In the genomic region with DNA sequence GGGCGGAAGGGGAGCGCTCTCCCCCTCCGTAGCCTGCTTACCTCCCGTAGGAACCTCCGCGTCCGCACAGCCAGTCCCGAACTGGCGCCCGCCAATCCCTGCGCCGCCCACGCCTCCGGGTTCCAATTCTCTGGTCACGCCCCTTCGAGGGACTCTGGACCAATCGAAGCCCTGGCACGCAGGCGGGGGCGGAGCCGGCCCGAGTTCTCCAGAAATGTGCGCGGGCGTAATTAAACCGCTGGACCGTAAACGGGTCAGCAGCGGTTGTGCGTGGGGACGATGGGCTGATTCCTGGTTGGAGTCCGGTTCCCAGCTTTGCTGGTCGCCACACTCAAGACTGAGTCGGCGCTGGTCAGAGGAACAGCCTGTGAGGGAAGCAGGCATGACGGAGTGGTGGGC, we compare ENCODE assay signal across 8 mouse cellular contexts. TPM values are rescaled to one million over a fixed set of nuclear protein-coding genes. Genes with fewer than 3 reads are reported as not detected.
DNase-seq lines count a peak whose midpoint lies in the region; ATAC-seq lines count a peak whose summit lies in the region.

A gene (minus strand): TSS at position 117 of the 399 bp plus-strand sequence.

- no peaks in the 10 kb centered on the region for H3K36me3 ChIP-seq in hindbrain, embryonic 15.5 days

- peak; percentile 91 for ATAC-seq in hindbrain, embryonic 15.5 days (ENCODE audit: low FRiP score, low read depth)

- H3K9me3 ChIP-seq in hindbrain, embryonic 15.5 days = no peaks in the 10 kb centered on the region

- peak within 1 kb of the TSS; percentile 85 for H3K4me2 ChIP-seq in hindbrain, embryonic 15.5 days

- H3K27me3 ChIP-seq in hindbrain, embryonic 15.5 days = peaks cover 16% of the 10 kb centered on the region; the same call in 1 of the 2 replicates

- peak; percentile 80 for DNase-seq in WW6 (ENCODE audit: low read depth, low spot score)
- DNase-seq in cerebellum, postnatal 36 days = peak; percentile 93 to 95
- DNase-seq in frontal cortex, postnatal 36 days (ENCODE audit: low spot score in 2 of 2) = peak; percentile 74 to 82
- DNase-seq in layer of hippocampus, postnatal 36 days = peak; percentile 77 to 80
- DNase-seq in lung, postnatal 25 days (ENCODE audit: low spot score) = peak; percentile 92
- DNase-seq in retina, adult 2 months (ENCODE audit: low read depth, low spot score) = peak; percentile 37
- DNase-seq in thymus, postnatal 25 days = peak; percentile 88

- peak within 1 kb of the TSS; percentile 26 for H3K9ac ChIP-seq in hindbrain, embryonic 15.5 days

- H3K27ac ChIP-seq in hindbrain, embryonic 15.5 days (replicated peaks) = no peak within 1 kb of the TSS

- WGBS in hindbrain, embryonic 15.5 days = under 1% methylated on average over 36 of the region's 36 CpGs

- H3K4me1 ChIP-seq in hindbrain, embryonic 15.5 days (replicated peaks) = peaks cover 12% of the 10 kb centered on the region

- H3K4me3 ChIP-seq in hindbrain, embryonic 15.5 days = peak within 1 kb of the TSS; percentile 49

RNA-seq across cellular contexts. Expression of the gene that starts here (rescaled TPM):
- 0.76 and 0.88 TPM in 2 replicates for polyA plus RNA-seq in hindbrain, embryonic 15.5 days (2015; fragmentation: Nextera tagmentation; extraction: Ambion mirVana)
- 1 to 10 TPM; 2.4 to 4.3 TPM for total RNA-seq in layer of hippocampus, postnatal 36 days (2021)

Comparison
In these comparisons a context has a peak if more than half of its experiments do, and no peak if none do; other contexts are left out.
1. Peak in ATAC-seq, H3K4me3 ChIP-seq, H3K9ac ChIP-seq and H3K4me2 ChIP-seq in hindbrain, embryonic 15.5 days; RNA of the gene not detected or under 1 TPM.
2. DNase-seq: peak in every context shown above with its lines; median percentile 94 in cerebellum, postnatal 36 days; 92 in lung, postnatal 25 days; 88 in thymus, postnatal 25 days; 80 in WW6; 78 in layer of hippocampus, postnatal 36 days; 78 in frontal cortex, postnatal 36 days; 37 in retina, adult 2 months.